Mouse (Mus musculus): ENCODE data around the gene Pip5k1b.
A peak's percentile ranks its signal among the peaks of the same experiment; 100 is the strongest.

Gene Pip5k1b

GRCm38 (mm10) chr19:24416975-24417658 lies 138.6 kb downstream of the Pip5k1b start:
- DNase-seq (ENCODE audit: inconsistent ontology term) = no peak

GRCm38 (mm10) chr19:24415778-24416621 lies 139.7 kb downstream of the Pip5k1b start:
- no peak for DNase-seq (ENCODE audit: inconsistent ontology term)

GRCm38 (mm10) chr19:24408863-24409564 lies 146.7 kb downstream of the Pip5k1b start:
- no peak for DNase-seq (ENCODE audit: inconsistent ontology term)

GRCm38 (mm10) chr19:24404716-24405115 lies 151.0 kb downstream of the Pip5k1b start:
- DNase-seq (ENCODE audit: inconsistent ontology term) = no peak

- no peak for DNase-seq (ENCODE audit: inconsistent ontology term)
Measured at GRCm38 (mm10) chr19:24403245-24403644, 152.4 kb downstream of the Pip5k1b start.

- DNase-seq (ENCODE audit: inconsistent ontology term) = no peak
Measured at GRCm38 (mm10) chr19:24393920-24394319, 161.8 kb downstream of the Pip5k1b start.

GRCm38 (mm10) chr19:24391519-24392251 lies 164.0 kb downstream of the Pip5k1b start:
- DNase-seq (ENCODE audit: inconsistent ontology term) = no peak

GRCm38 (mm10) chr19:24386956-24387865 lies 168.5 kb downstream of the Pip5k1b start:
- no peak for DNase-seq (ENCODE audit: inconsistent ontology term)

- no peak for DNase-seq (ENCODE audit: inconsistent ontology term)
Measured at GRCm38 (mm10) chr19:24378470-24378869, 177.2 kb downstream of the Pip5k1b start.

- DNase-seq (ENCODE audit: inconsistent ontology term) = peak; percentile 72
Measured at GRCm38 (mm10) chr19:24371763-24372640, 183.7 kb downstream of the Pip5k1b start.

GRCm38 (mm10) chr19:24368419-24368818 lies 187.3 kb downstream of the Pip5k1b start:
- no peak for DNase-seq (ENCODE audit: inconsistent ontology term)

GRCm38 (mm10) chr19:24367722-24368121 lies 187.9 kb downstream of the Pip5k1b start:
- no peak for DNase-seq (ENCODE audit: inconsistent ontology term)

- DNase-seq (ENCODE audit: inconsistent ontology term) = no peak
Measured at GRCm38 (mm10) chr19:24366747-24367146, 188.9 kb downstream of the Pip5k1b start.

- no peak for DNase-seq (ENCODE audit: inconsistent ontology term)
Measured at GRCm38 (mm10) chr19:24362626-24363321, 192.9 kb downstream of the Pip5k1b start.

GRCm38 (mm10) chr19:24359270-24359669 lies 196.4 kb downstream of the Pip5k1b start:
- DNase-seq (ENCODE audit: inconsistent ontology term) = no peak

- peak; percentile 53 for DNase-seq (ENCODE audit: inconsistent ontology term)
Measured at GRCm38 (mm10) chr19:24352298-24352959, 203.2 kb downstream of the Pip5k1b start.

- no peak for DNase-seq (ENCODE audit: inconsistent ontology term)
Measured at GRCm38 (mm10) chr19:24344501-24344900, 211.2 kb downstream of the Pip5k1b start.

- no peak for DNase-seq (ENCODE audit: inconsistent ontology term)
Measured at GRCm38 (mm10) chr19:24342786-24343185, 212.9 kb downstream of the Pip5k1b start.
